Mouse (Mus musculus) cortical plate, adult 2 months (tissue): ENCODE data around the gene Nme1.

Experiments used
- CTCF ChIP-seq: fragments of 200-500 bp; IDR thresholded peaks from 2 replicates; pipeline ENCODE4 v1.5.1; 2011; ENCODE audit warnings: mild to moderate bottlenecking, control low read depth, low read length; ENCODE audit not compliant: insufficient read depth; ENCODE audit errors: extremely low read depth
- POLR2A ChIP-seq: fragments of 200-500 bp; IDR thresholded peaks from 2 replicates; pipeline ENCODE4 v1.6.1; 2011; ENCODE audit warnings: mild to moderate bottlenecking, low read length, control low read depth; ENCODE audit not compliant: insufficient read depth; ENCODE audit errors: extremely low read depth

DNA sequence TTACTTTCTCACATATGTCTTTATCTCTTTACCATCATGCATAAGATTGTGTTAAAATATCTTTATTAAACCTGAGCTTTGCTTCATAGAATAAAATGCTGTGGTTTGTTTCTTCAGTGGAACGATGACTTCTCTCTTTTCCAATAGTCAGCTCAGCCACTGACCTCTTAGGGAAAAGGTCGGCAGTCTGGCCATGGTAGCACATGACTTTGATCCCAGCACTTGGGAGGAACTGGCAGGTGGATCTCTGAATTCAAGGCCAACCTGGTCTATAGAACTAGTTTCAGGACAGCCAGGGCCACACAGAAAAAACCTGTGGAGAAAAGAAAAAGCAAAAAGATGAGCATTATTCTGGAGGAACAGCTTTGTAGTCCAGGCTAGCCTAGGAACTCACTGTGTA, 35.0 kb upstream of the Nme1 start:
- TF ChIP-seq POLR2A (no peak), CTCF (no peak)
